Mouse (Mus musculus) midbrain, embryonic 16.5 days (tissue): ENCODE data around the gene Nup37. TPM values are rescaled to one million over a fixed set of nuclear protein-coding genes. Genes with fewer than 3 reads are reported as not detected.

Experiments used
- ATAC-seq: fragments of 200-750 bp; cut with Nextera tagmentation; 2 replicates; pipeline ENCODE4 v1.8.0; 2017; ENCODE audit warnings: moderate TSS enrichment
- H3K27ac ChIP-seq: fragments of 300-500 bp; sonication (generic); 2 replicates; pipeline ENCODE4 v1.5.1; 2014; ENCODE audit warnings: mild to moderate bottlenecking, low read length, mixed read lengths
- H3K27me3 ChIP-seq: fragments of 300-500 bp; sonication (generic); 2 replicates; pipeline ENCODE4 v1.6.1; 2014; ENCODE audit warnings: low read depth, low read length, mixed read lengths; ENCODE audit not compliant: control insufficient read depth, insufficient read depth
- H3K36me3 ChIP-seq: fragments of 300-500 bp; sonication (generic); 2 replicates; pipeline ENCODE4 v1.6.1; 2014; ENCODE audit warnings: mild to moderate bottlenecking, low read length, moderate library complexity, mixed read lengths; ENCODE audit not compliant: control insufficient read depth, insufficient read depth
- H3K4me1 ChIP-seq: fragments of 300-500 bp; sonication (generic); 2 replicates; pipeline ENCODE4 v1.6.1; 2014; ENCODE audit warnings: mild to moderate bottlenecking, low read length, mixed read lengths; ENCODE audit not compliant: control insufficient read depth, insufficient read depth
- H3K4me2 ChIP-seq: fragments of 300-500 bp; sonication (generic); 2 replicates; pipeline ENCODE4 v1.6.1; 2014; ENCODE audit warnings: mild to moderate bottlenecking, low read length, mixed read lengths
- H3K4me3 ChIP-seq: fragments of 300-500 bp; sonication (generic); 2 replicates; pipeline ENCODE4 v1.5.1; 2014; ENCODE audit warnings: low read depth, mild to moderate bottlenecking, low read length, moderate library complexity, mixed read lengths
- H3K9ac ChIP-seq: fragments of 300-500 bp; sonication (generic); 2 replicates; pipeline ENCODE4 v1.6.1; 2014; ENCODE audit warnings: low read depth, low read length, mixed read lengths
- H3K9me3 ChIP-seq: fragments of 300-500 bp; sonication (generic); replicated peaks from 2 replicates; pipeline ENCODE4 v1.6.1; 2014; ENCODE audit warnings: mild to moderate bottlenecking, low read length, mixed read lengths; ENCODE audit not compliant: control insufficient read depth, poor library complexity, severe bottlenecking
- WGBS: fragments of 180-500 bp; shearing (Covaris S2); extraction: QIAGEN DNeasy Blood & Tissue Kit; methylation state at CpG from one replicate; pipeline ENCODE4 v1.1.7; 2014; 5-methylcytosine and 5-hydroxymethylcytosine counted together
- polyA plus RNA-seq: library from polyadenylated mRNA; unstranded; fragments of >200 nt; fragmentation: Nextera tagmentation; extraction: Ambion mirVana; gene quantifications from 2 replicates; pipeline ENCODE4 v1.2.1, GENCODE M21; 2015

The Nup37 gene
- polyA plus RNA-seq, 1 experiment from 2014 or later = 20.6 TPM

DNA sequence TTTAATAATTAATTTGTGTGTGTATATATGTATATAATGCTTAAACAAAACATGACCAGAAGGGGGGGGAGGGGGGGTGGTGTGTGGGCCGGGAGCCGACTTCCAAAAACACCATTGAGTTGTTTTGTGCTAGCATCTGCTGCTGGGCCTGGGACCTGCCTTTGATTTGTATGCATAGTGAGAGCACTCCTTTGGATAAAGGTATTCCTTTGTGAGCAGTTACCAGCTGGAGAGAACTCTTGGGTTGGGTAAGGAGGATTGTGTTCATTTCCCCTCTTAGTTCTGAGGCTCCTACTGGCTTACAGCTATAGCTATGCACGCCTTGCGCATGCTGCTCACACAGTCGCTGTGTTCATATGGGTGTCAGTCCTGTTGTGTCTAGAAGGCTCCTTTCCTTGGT is 15.9 kb downstream of the Nup37 start:
- H3K4me2 ChIP-seq = no peak overlapping the region
- WGBS = 83% methylated on average over 5 of the region's 5 CpGs

DNA sequence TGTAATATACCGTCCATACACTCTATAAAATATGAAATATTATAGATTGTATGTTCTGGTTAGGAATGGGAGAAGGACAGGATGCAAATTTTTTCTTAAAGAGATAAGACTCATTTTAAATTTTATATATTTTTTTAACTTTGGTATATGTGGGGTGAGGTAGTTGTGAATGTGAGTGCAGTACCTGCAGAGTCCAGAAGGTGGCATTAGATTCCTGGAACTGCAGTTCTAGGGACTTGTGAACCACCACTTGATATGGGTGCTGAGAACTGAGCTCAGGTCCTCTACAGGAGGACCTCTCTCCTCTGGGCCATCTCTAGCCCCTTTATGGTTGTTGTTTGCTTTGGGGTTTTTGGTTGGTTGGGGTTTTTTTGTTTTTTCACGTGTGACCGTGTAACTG is 19.4 kb downstream of the Nup37 start:
- peaks cover 2% of the 10 kb centered on the region; the same call in 1 of the 2 replicates for H3K36me3 ChIP-seq
- no peak overlapping the region for H3K9ac ChIP-seq
- no peak for ATAC-seq
- 97% methylated on average over 3 of the region's 3 CpGs for WGBS
- H3K27ac ChIP-seq = no peak overlapping the region
- H3K4me3 ChIP-seq = no peak overlapping the region
- no peaks in the 10 kb centered on the region for H3K4me1 ChIP-seq
- H3K9me3 ChIP-seq = no peaks in the 10 kb centered on the region
- H3K4me2 ChIP-seq = no peak overlapping the region
- no peaks in the 10 kb centered on the region for H3K27me3 ChIP-seq

More for the DNA sequence above, 15.9 kb downstream of the Nup37 start:
- no peak for ATAC-seq
- Histone ChIP-seq H3K36me3 (peaks cover 2% of the 10 kb centered on the region; the same call in 1 of the 2 replicates), H3K9me3 (no peaks in the 10 kb centered on the region), H3K27ac (no peak overlapping the region), H3K9ac (no peak overlapping the region), H3K4me3 (no peak overlapping the region), H3K27me3 (no peaks in the 10 kb centered on the region), H3K4me1 (no peaks in the 10 kb centered on the region)

DNA sequence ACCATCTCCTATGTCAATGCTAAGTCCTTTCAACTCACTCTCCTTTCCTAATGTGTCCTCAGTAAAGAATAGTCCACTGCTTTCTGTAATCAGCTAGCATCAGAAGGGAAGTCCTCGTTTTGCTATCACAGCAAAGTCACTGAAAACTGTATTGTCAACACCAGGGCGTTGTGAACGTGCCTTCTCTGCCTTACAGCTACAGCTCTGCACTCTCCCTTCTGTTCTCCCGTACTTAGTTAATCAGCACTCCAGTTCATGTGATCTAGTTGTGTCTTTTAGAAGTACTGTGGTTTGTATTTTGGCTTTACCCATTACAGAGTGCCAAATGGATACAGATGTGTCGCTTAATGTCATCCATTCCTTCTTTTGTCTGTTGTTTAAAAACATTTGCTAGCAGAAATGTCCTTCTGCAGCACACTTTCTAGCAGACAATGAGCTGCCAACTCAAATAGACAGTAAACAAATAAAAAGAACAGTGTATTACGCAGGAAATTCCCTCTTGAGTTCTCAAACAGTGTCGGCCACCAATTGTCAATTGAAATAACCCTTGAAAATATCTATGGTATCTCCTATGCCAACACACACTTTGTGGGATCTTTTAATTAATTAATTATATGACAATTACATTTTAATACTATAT is 20.8 kb downstream of the Nup37 start:
- Histone ChIP-seq H3K27me3 (no peaks in the 10 kb centered on the region), H3K4me3 (no peak overlapping the region), H3K36me3 (no peaks in the 10 kb centered on the region), H3K27ac (no peak overlapping the region), H3K4me2 (no peak overlapping the region), H3K9ac (no peak overlapping the region), H3K4me1 (no peaks in the 10 kb centered on the region), H3K9me3 (no peaks in the 10 kb centered on the region)
- no peak for ATAC-seq
- 81% methylated on average over 7 of the region's 7 CpGs for WGBS

DNA sequence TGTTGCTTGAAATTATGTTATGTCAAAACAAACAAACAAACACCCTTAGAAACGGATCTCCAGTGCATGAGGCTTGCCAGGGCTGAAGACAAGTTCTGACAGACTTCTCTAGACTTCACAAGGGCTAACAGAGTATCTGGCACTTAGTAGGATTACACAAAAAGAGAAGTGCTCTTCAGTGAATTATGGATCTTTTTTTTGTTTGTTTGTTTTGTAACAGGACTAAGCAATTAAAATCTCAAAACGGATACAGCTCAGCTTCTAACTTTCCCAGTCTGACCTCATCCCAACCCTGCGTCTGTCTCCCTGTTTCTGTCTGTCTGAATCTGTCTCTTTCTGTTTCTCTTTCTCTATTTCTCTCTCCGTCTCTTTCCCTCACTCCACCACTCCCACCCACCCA is 53.7 kb downstream of the Nup37 start:
- H3K36me3 ChIP-seq = no peaks in the 10 kb centered on the region; the same call in 1 of the 2 replicates
- no peak overlapping the region; the same call in 1 of the 2 replicates for H3K9ac ChIP-seq
- no peak overlapping the region for H3K27ac ChIP-seq
- H3K4me3 ChIP-seq = peak overlapping the region; percentile 58
- 12% methylated on average over 4 of the region's 4 CpGs for WGBS
- H3K9me3 ChIP-seq = no peaks in the 10 kb centered on the region
- H3K4me2 ChIP-seq = peak overlapping the region; percentile 63
- no peaks in the 10 kb centered on the region for H3K27me3 ChIP-seq
- ATAC-seq = peak; percentile 74
- H3K4me1 ChIP-seq = peaks cover 4% of the 10 kb centered on the region; the same call in 1 of the 2 replicates

DNA sequence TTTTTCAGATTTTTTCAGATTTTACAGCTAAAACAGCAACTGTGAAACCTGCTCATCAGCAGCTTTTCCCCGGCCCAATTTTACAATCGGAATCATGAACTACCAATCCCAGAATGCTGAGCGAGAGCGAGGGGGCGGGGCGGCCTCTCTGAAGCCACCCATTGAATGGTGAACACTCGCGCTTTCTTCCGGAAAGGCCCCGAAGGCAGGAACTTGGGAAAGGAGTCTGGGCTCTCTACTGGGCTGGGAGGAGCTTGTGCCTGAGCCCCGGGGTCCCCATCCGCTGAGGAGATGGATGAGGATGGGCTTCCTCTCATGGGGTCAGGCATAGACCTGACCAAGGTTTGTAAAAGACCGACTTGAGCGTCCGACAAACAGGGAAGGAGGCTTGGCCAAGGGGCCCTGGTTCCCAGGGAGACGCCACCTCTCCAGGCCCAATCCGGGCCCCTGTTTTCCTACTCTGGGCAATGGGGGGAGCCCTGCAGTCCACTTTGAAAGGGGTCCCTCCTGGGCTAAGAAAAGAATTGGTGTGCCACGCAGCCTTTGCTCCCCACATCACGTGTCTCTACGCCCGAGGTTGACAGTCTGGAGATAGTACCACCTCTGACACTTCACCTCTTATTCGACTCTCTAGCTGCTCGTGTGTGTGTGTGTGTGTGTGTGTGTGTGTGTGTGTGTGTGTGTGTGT is 54.3 kb downstream of the Nup37 start, which contains the start of gene Washc3:
Gene Washc3, plus strand, starts transcription at position 143 of the 688 bp plus-strand sequence.
- peak within 1 kb of the TSS; percentile 58 for H3K4me3 ChIP-seq
- peak within 1 kb of the TSS; percentile 75 for H3K9ac ChIP-seq
- H3K27ac ChIP-seq = peak within 1 kb of the TSS; percentile 84
- ATAC-seq = peak; percentile 100
- H3K36me3 ChIP-seq = no peaks in the 10 kb centered on the region; the same call in 1 of the 2 replicates
- peak within 1 kb of the TSS; percentile 63 for H3K4me2 ChIP-seq
- no peaks in the 10 kb centered on the region for H3K9me3 ChIP-seq
- H3K27me3 ChIP-seq = no peaks in the 10 kb centered on the region
- under 1% methylated on average over 23 of the region's 23 CpGs for WGBS
- peaks cover 4% of the 10 kb centered on the region; the same call in 1 of the 2 replicates for H3K4me1 ChIP-seq

DNA sequence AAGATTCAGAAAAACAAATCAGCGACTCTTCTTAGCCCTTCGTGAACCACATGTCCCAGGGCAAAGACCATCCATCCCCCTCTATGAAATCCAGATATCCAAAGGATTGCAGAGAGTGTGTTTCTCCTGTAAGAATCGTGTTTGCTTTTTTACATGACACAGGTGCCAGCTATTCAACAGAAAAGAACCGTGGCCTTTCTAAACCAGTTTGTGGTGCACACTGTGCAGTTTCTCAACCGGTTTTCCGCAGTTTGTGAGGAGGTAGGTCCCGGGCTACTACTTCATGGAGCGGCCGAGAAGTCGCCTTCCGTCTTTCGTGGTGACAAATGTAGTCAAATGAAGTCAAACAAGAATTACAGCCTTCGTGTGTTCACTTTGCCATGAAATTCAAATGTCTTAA is 54.9 kb downstream of the Nup37 start:
- H3K36me3 ChIP-seq = no peaks in the 10 kb centered on the region; the same call in 1 of the 2 replicates
- no peak; the same call in 1 of the 2 replicates for ATAC-seq

DNA sequence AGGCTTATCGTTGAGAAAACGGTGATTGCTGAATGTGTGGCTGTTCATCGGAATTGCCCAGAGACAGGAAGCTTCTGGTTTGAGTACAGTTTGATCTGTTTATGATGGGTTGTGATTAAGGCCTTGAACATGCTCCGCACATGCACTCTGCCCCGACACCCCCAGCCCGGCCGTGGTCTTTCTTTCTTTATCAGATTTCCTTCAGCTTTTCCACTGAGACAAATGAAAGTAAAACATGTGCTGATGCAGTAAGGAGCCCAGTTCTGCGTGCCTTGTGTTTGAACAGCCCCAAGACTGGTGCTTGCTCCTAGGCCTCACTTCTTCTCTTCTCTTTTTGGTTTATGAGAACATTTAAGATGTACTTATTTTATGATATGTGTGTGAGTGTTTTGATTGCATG is 55.8 kb downstream of the Nup37 start:
- H3K9ac ChIP-seq = no peak overlapping the region
- ATAC-seq = no peak
- H3K36me3 ChIP-seq = no peaks in the 10 kb centered on the region; the same call in 1 of the 2 replicates
- WGBS = 98% methylated on average over 8 of the region's 8 CpGs
- H3K27ac ChIP-seq = no peak overlapping the region
- peaks cover 4% of the 10 kb centered on the region; the same call in 1 of the 2 replicates for H3K4me1 ChIP-seq
- H3K27me3 ChIP-seq = no peaks in the 10 kb centered on the region
- no peak overlapping the region for H3K4me2 ChIP-seq
- no peaks in the 10 kb centered on the region for H3K9me3 ChIP-seq
- H3K4me3 ChIP-seq = no peak overlapping the region

More for the DNA sequence above, 54.9 kb downstream of the Nup37 start:
- peak overlapping the region; percentile 63 for H3K4me2 ChIP-seq
- peaks cover 4% of the 10 kb centered on the region; the same call in 1 of the 2 replicates for H3K4me1 ChIP-seq
- no peaks in the 10 kb centered on the region for H3K9me3 ChIP-seq
- WGBS = 77% methylated on average over 13 of the region's 13 CpGs
- H3K27me3 ChIP-seq = no peaks in the 10 kb centered on the region
- peak overlapping the region; percentile 58 for H3K4me3 ChIP-seq
- peak overlapping the region; percentile 75 for H3K9ac ChIP-seq
- no peak overlapping the region for H3K27ac ChIP-seq

DNA sequence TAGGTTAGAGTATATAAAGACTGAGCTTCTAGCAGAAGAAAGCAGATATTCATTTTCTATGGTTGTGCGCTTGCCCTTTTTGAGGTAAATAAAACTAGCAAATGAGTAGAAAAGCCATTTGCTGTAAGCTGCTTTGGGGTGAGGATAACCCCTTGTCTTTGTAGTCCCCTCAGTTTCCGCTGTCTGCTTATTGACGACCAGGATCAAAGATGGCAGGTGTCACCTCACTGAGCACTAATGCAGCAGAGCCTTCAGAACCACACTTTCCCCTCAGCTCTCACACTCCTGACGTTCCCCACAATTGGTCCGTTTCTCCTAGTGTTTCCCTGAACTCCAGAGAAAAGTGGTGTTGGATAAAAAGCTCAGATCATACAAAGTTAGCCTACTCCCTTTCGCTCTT is 56.4 kb downstream of the Nup37 start:
- H3K36me3 ChIP-seq = no peaks in the 10 kb centered on the region; the same call in 1 of the 2 replicates
- ATAC-seq = no peak
- 92% methylated on average over 6 of the region's 6 CpGs for WGBS
- no peak overlapping the region for H3K9ac ChIP-seq
- H3K27ac ChIP-seq = no peak overlapping the region
- H3K4me3 ChIP-seq = no peak overlapping the region
- H3K4me2 ChIP-seq = no peak overlapping the region
- H3K4me1 ChIP-seq = peaks cover 4% of the 10 kb centered on the region; the same call in 1 of the 2 replicates
- H3K9me3 ChIP-seq = no peaks in the 10 kb centered on the region
- H3K27me3 ChIP-seq = no peaks in the 10 kb centered on the region

DNA sequence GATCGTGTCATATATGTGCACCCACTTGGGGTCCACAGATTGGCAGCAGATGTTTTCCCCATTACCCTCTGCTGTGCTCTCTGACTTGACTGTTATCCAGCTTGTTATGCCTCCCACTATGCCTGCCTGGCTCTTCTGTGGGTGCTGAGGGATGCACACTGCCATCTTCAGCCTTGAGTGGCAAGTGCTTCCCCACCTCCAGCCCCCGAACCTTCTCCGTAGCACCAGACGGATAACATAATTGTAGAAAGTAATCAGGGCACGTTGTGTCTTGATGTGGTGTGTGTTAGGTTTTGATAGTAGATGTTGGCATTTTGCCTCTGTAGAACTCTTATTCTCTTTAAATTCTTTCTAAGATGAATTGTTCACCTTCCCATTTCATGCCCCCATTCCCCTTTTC is 65.9 kb downstream of the Nup37 start:
- H3K4me2 ChIP-seq = no peak overlapping the region

More for the DNA sequence above, 65.9 kb downstream of the Nup37 start:
- H3K9me3 ChIP-seq = no peaks in the 10 kb centered on the region
- H3K4me1 ChIP-seq = no peaks in the 10 kb centered on the region
- ATAC-seq = no peak
- peaks cover 2% of the 10 kb centered on the region; the same call in 1 of the 2 replicates for H3K36me3 ChIP-seq
- 94% methylated on average over 5 of the region's 5 CpGs for WGBS
- no peaks in the 10 kb centered on the region for H3K27me3 ChIP-seq
- no peak overlapping the region for H3K27ac ChIP-seq
- no peak overlapping the region for H3K4me3 ChIP-seq
- H3K9ac ChIP-seq = no peak overlapping the region
